Mouse (Mus musculus) kidney, postnatal 36 days (tissue): ENCODE measurements at regions not wholly inside any gene's neighbourhood (a gene's known extent, or its start where the extent isn't known, plus 50 kb on each side); places are given as distances from the start of the nearest gene placed in this dataset.
A peak's percentile ranks its signal among the peaks of the same experiment; 100 is the strongest.

Source experiments
- DNase-seq, 2 experiments: peaks; one replicate each; pipeline ENCODE4 v3.0.0; 2021 to 2022; ENCODE audit warnings: mixed read lengths in 2 of 2

DNA sequence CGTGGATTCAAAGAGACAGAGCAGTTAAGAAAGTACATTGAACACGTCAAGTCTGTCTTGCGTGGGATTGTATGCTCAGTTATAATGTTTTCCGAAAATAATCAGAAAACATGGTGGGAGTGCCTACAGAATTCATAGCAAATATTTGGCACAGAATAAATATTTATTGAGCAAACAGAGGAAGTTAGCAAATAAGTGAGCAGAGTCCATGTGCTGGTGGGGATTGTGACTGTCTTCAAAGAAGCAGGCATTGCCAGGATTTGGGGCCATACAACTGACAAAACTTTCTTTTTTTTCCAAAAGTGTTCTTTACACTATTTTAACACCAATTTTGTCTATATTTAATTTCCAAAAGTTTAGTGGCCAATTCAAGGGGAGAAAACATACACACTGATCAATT, 1729.8 kb downstream of the AI429214 start:
- DNase-seq, result no peak

DNA sequence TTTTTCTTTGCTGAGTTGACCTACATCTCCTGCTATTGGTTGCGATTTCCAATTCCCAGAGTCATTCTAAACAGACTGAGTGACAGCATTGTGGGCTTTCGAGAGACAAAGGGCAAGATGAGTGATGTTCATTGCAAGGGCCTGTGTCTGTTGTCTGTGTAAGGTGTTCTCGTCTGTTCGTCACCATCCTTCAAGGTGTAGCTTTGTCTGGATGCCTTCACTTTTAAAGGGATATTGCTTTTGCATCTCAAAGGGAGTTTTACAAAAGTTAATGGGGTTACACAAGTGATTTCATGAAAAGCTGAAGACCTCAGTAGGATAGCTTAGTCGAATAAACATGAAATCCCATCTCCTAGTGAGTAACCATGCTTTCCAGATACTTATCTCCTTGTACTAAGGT, 1731.9 kb downstream of the AI429214 start:
- DNase-seq, result no peak

DNA sequence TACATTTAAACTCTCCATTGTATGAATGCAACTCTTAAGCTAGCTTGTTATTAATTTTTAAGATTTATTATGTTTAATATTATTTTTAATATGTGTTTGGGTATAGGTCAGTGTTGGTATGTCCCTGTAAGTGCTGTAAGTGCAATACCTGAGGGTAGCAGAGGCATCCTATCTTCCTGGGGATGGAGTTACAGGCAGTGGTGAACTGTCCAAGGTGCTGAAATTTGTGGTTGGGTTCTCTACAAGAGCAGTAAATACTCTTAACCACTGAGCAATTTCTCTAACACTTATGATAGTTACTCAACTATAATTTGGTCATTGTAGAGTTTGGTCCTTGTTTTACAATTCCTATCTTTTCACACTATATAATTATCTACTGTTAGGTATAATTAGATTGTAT, 1753.7 kb downstream of the AI429214 start:
- peak; percentile 9 to 48 for DNase-seq

DNA sequence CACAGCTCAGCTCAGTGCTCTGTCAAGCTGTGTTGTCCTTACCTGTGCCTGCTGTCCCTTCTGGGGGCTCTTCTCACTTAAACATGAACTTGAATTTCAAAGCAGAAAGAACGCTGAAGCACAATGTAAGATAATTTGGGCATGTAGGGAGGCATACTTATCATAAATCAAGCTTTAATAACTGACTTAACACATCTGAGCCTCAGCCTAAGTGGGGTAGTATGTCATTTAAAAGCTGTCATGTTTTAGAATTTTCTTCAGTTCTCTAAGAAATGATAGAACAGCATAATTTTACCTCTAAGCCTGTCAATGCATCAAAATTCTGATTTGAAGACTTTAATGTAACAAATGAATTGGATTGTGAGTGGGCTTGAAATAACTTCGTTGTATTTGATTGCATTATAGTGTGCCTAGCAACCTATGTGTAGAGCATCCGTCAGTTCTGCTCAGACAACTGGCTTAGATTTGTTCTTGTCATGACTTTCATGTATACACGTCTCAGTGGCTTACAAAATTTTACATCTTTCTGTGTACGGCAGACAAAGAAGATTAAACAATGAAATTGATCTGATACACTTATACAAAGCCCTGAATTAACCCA, 1773.3 kb downstream of the AI429214 start:
- no peak for DNase-seq

DNA sequence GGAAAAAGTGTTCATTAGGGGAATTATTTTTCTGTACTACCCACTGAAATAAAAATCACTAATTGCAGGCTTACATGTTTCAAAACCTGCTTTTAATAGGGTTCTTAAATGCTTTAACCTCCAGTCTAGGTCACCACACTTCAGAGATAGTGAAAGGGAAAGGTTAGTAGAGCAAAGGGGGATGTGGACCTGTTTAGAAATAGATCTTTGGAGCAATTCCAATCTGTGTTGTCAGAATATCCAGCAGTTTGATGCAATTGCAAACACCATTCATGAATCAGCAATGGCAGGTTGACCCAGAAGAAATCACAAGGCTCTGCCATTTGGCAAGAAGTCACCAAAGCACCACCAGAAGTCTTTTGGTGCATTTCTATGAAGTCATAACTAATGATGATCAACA, 1819.1 kb downstream of the AI429214 start:
- DNase-seq, result no peak

DNA sequence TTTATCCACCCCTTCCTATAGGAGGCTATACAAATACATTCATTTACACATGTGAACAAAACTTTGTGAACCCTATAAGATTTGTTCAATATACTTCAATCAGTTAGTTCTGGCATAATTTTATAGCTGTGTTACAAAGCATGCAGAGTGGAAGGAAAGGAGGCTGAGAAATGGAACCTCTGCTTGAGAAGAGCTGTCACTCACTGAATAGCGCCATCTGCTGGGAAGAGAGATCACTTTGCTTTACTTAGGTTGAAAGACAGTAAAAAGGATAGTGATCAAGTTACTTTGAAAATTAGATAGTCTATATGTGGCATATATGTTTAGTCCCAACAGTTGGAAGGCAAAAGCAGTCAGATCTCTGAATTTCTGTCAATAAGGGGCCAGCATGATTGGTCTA, 1824.8 kb downstream of the AI429214 start:
- peak; percentile 20 to 51 for DNase-seq

DNA sequence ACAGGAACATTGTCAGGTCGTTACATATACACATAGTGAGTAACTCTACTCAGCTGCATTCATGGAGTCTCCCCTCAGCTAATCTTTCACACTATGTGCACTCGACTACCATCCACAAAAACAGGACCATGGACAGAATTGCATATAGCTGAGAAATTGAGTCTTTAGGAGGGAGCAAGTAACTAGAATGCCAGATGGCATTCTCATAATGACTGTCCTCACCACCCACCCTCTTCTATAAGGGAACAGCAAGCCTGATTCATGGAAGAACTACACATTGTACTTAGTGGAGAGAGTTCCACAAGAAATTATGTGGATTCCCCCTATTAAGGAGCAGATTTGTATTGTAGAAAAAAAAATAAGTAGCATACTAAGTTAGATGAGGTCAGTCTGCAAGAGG, 1813.4 kb upstream of the Adam24 start:
- no peak for DNase-seq

DNA sequence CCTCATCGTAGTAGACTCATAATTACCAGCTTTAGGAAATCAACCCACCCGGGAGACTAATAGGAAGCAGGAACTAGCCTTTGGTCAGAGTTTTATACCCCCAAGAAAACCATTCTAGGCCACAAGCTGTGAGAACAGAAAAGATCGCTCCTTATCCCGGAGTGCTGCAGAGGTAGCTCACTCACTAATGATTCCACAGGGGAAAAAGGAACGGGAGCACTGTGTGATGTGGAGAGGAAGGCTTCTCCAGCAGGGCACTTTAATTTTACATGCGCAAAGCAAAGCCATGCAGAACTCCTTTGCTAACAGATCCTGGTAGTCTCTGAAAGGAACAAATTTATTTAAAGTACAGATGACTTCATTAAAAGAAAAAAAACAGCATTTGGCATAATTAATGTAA, 1807.5 kb upstream of the Adam24 start:
- no peak for DNase-seq
